Mouse (Mus musculus): Measurements from ENCODE around the gene Hexim2. TPM values are rescaled to one million over a fixed set of nuclear protein-coding genes. Genes with fewer than 3 reads are reported as not detected.

Hexim2 gene
- polyA plus RNA-seq (2015; fragmentation: Nextera tagmentation; extraction: Ambion mirVana), result 3.4 and 3.7 TPM in 2 replicates

- peak within 1 kb of the TSS; percentile 100 for H3K9ac ChIP-seq (replicated peaks)
- no peaks in the 10 kb centered on the region for H3K9me3 ChIP-seq (ENCODE audit: low read length)
- no peaks in the 10 kb centered on the region for H3K27me3 ChIP-seq (ENCODE audit: insufficient read depth, low read length)
- peak within 1 kb of the TSS; percentile 74 for H3K4me2 ChIP-seq (ENCODE audit: low read depth, low read length)
- TF ChIP-seq EP300 (IDR thresholded peaks at IDR 0.05; ENCODE audit: low read depth), result no peak
- no peak for TF ChIP-seq CTCF (IDR thresholded peaks at IDR 0.05; ENCODE audit: low read depth)
- peaks cover 2% of the 10 kb centered on the region; the same call in 1 of the 2 replicates for H3K36me3 ChIP-seq (replicated peaks; ENCODE audit: insufficient read depth, low read length)
- peaks cover 38% of the 10 kb centered on the region for H3K4me1 ChIP-seq (ENCODE audit: insufficient read depth)
- H3K27ac ChIP-seq (ENCODE audit: low read depth), result peak within 1 kb of the TSS; percentile 98
- peak; percentile 20 for ATAC-seq
- peak; percentile 71 for DNase-seq
- WGBS (ENCODE audit: insufficient replicate concordance), result 0% methylated on average over 39 of the region's 39 CpGs
- H3K4me3 ChIP-seq (ENCODE audit: low read depth, low read length), result peak within 1 kb of the TSS; percentile 99
Measured at GRCm38 (mm10) chr11:103131701-103132575, at the start of gene Hexim2. Hexim2 (plus strand) TSS chr11:103132429.

GRCm38 (mm10) chr11:103093306-103093705, 38.9 kb upstream of the Hexim2 start:
- Histone ChIP-seq H3K27ac (ENCODE audit: low read depth) (no peak overlapping the region), H3K36me3 (replicated peaks; ENCODE audit: insufficient read depth, low read length) (no peaks in the 10 kb centered on the region), H3K27me3 (ENCODE audit: insufficient read depth, low read length) (no peaks in the 10 kb centered on the region), H3K9me3 (ENCODE audit: low read length) (no peaks in the 10 kb centered on the region), H3K9ac (replicated peaks) (no peak overlapping the region), H3K4me3 (ENCODE audit: low read depth, low read length) (no peak overlapping the region), H3K4me2 (ENCODE audit: low read depth, low read length) (no peak overlapping the region), H3K4me1 (ENCODE audit: insufficient read depth) (peaks cover 5% of the 10 kb centered on the region; the same call in 1 of the 2 replicates)
- WGBS (ENCODE audit: insufficient replicate concordance), result 72% methylated on average over 7 of the region's 7 CpGs
- ATAC-seq (no peak), DNase-seq (no peak)
- TF ChIP-seq EP300 (IDR thresholded peaks at IDR 0.05; ENCODE audit: low read depth) (no peak), CTCF (IDR thresholded peaks at IDR 0.05; ENCODE audit: low read depth) (no peak)

- Histone ChIP-seq H3K36me3 (replicated peaks; ENCODE audit: insufficient read depth, low read length) (no peaks in the 10 kb centered on the region), H3K4me1 (ENCODE audit: insufficient read depth) (peaks cover 5% of the 10 kb centered on the region; the same call in 1 of the 2 replicates), H3K27me3 (ENCODE audit: insufficient read depth, low read length) (no peaks in the 10 kb centered on the region), H3K9ac (replicated peaks) (no peak overlapping the region), H3K4me2 (ENCODE audit: low read depth, low read length) (no peak overlapping the region), H3K9me3 (ENCODE audit: low read length) (no peaks in the 10 kb centered on the region), H3K4me3 (ENCODE audit: low read depth, low read length) (no peak overlapping the region), H3K27ac (ENCODE audit: low read depth) (peak overlapping the region; percentile 29; the same call in 1 of the 2 replicates)
- no peak for TF ChIP-seq EP300 (IDR thresholded peaks at IDR 0.05; ENCODE audit: low read depth)
- no peak for TF ChIP-seq CTCF (IDR thresholded peaks at IDR 0.05; ENCODE audit: low read depth)
- DNase-seq, result no peak
- 54% methylated on average over 20 of the region's 20 CpGs for WGBS (ENCODE audit: insufficient replicate concordance)
- ATAC-seq, result peak; percentile 35; the same call in 1 of the 2 replicates
Measured at GRCm38 (mm10) chr11:103093862-103094833, 38.1 kb upstream of the Hexim2 start.

GRCm38 (mm10) chr11:103095107-103095670, 37.0 kb upstream of the Hexim2 start:
- Histone ChIP-seq H3K27me3 (ENCODE audit: insufficient read depth, low read length) (peaks cover under 1% of the 10 kb centered on the region), H3K4me3 (ENCODE audit: low read depth, low read length) (no peak overlapping the region), H3K9me3 (ENCODE audit: low read length) (no peaks in the 10 kb centered on the region), H3K9ac (replicated peaks) (no peak overlapping the region), H3K36me3 (replicated peaks; ENCODE audit: insufficient read depth, low read length) (no peaks in the 10 kb centered on the region), H3K4me1 (ENCODE audit: insufficient read depth) (peaks cover 5% of the 10 kb centered on the region; the same call in 1 of the 2 replicates), H3K27ac (ENCODE audit: low read depth) (no peak overlapping the region), H3K4me2 (ENCODE audit: low read depth, low read length) (no peak overlapping the region)
- ATAC-seq (no peak), DNase-seq (no peak)
- 75% methylated on average over 9 of the region's 9 CpGs for WGBS (ENCODE audit: insufficient replicate concordance)
- TF ChIP-seq EP300 (IDR thresholded peaks at IDR 0.05; ENCODE audit: low read depth) (no peak), CTCF (IDR thresholded peaks at IDR 0.05; ENCODE audit: low read depth) (no peak)

GRCm38 (mm10) chr11:103095801-103096200, 36.4 kb upstream of the Hexim2 start:
- H3K27me3 ChIP-seq (ENCODE audit: insufficient read depth, low read length), result peaks cover 7% of the 10 kb centered on the region
- peaks cover 5% of the 10 kb centered on the region; the same call in 1 of the 2 replicates for H3K4me1 ChIP-seq (ENCODE audit: insufficient read depth)
- no peak overlapping the region for H3K4me2 ChIP-seq (ENCODE audit: low read depth, low read length)
- no peaks in the 10 kb centered on the region for H3K36me3 ChIP-seq (replicated peaks; ENCODE audit: insufficient read depth, low read length)
- no peaks in the 10 kb centered on the region for H3K9me3 ChIP-seq (ENCODE audit: low read length)
- WGBS (ENCODE audit: insufficient replicate concordance), result 86% methylated on average over 6 of the region's 6 CpGs
- TF ChIP-seq CTCF (IDR thresholded peaks at IDR 0.05; ENCODE audit: low read depth) (no peak), EP300 (IDR thresholded peaks at IDR 0.05; ENCODE audit: low read depth) (no peak)
- ATAC-seq (no peak), DNase-seq (no peak)
- no peak overlapping the region for H3K4me3 ChIP-seq (ENCODE audit: low read depth, low read length)
- no peak overlapping the region for H3K9ac ChIP-seq (replicated peaks)
- H3K27ac ChIP-seq (ENCODE audit: low read depth), result no peak overlapping the region

Measured in liver, postnatal 0 days (tissue).